Mouse (Mus musculus) liver, adult 2 months (tissue): ENCODE results near the gene Syne4.

Experiments
- CTCF ChIP-seq: fragments of 200-500 bp; IDR thresholded peaks from 2 replicates; pipeline ENCODE4 v1.5.1; 2011; ENCODE audit warnings: low read depth, low read length, control low read depth
- POLR2A ChIP-seq: fragments of 200-500 bp; IDR thresholded peaks from 2 replicates; pipeline ENCODE4 v1.6.1; 2011; ENCODE audit warnings: low read length, control low read depth; ENCODE audit not compliant: insufficient read depth; ENCODE audit errors: extremely low read depth

DNA sequence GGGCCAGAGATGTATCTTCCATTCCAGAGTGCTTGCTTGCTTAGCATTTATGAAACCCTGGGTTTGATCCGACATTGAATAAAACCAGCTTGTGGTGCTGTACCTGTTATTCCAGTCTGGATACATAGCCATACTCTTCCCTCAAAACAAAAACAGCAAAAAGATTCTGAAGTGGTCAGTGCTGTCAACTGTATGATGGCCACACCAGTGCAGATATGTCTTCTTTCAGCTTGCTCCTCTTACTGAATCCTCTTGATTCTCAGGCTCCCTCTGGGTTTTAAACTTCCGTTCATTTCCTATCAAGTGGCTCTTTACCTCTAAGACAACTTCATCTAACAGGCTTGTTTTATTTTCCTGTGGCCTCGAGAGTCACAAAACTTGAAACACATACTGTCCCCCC is 9.2 kb downstream of the Syne4 start, which contains the start of gene Sdhaf1:
- TF ChIP-seq CTCF (no peak), POLR2A (no peak)
